Mouse (Mus musculus): Measurements from ENCODE around the gene Gm49380. TPM values are rescaled to one million over a fixed set of nuclear protein-coding genes. Genes with fewer than 3 reads are reported as not detected.

Gm49380 gene
- polyA plus RNA-seq, 1 experiment from 2014 or later, result 0.17 TPM

- no peaks in the 10 kb centered on the region for H3K36me3 ChIP-seq
- no peak overlapping the region for H3K4me3 ChIP-seq (replicated peaks)
- WGBS, result 85% methylated on average over 11 of the region's 11 CpGs
- peaks cover 2% of the 10 kb centered on the region; the same call in 1 of the 2 replicates for H3K27me3 ChIP-seq
- 0 out of 2 replicates have a peak overlapping the region, but pooled peaks have one; percentile 87 for H3K27ac ChIP-seq
- no peak overlapping the region for H3K4me2 ChIP-seq
- ATAC-seq (replicated peaks; ENCODE audit: low FRiP score), result no peak
- peaks cover 72% of the 10 kb centered on the region for H3K4me1 ChIP-seq
- H3K9ac ChIP-seq, result no peak overlapping the region
- no peaks in the 10 kb centered on the region for H3K9me3 ChIP-seq (replicated peaks)
These were observed 35.9 kb downstream of the Gm49380 start for GRCm38 (mm10) chr9:44077266-44077910.

GRCm38 (mm10) chr9:44076764-44077120, 36.6 kb downstream of the Gm49380 start:
- 0 out of 2 replicates have a peak, but pooled peaks have one; percentile 22 for ATAC-seq (replicated peaks; ENCODE audit: low FRiP score)
- Histone ChIP-seq H3K4me3 (replicated peaks) (no peak overlapping the region), H3K9ac (no peak overlapping the region), H3K36me3 (no peaks in the 10 kb centered on the region), H3K9me3 (replicated peaks) (no peaks in the 10 kb centered on the region), H3K4me1 (peaks cover 75% of the 10 kb centered on the region), H3K4me2 (no peak overlapping the region), H3K27me3 (no peaks in the 10 kb centered on the region), H3K27ac (peak overlapping the region; percentile 14; the same call in 1 of the 2 replicates)
- WGBS, result 14% methylated on average over 5 of the region's 5 CpGs

- Histone ChIP-seq H3K27ac (peak overlapping the region; percentile 2), H3K9ac (no peak overlapping the region), H3K4me1 (peaks cover 78% of the 10 kb centered on the region), H3K4me3 (replicated peaks) (no peak overlapping the region), H3K27me3 (no peaks in the 10 kb centered on the region), H3K9me3 (replicated peaks) (no peaks in the 10 kb centered on the region), H3K36me3 (no peaks in the 10 kb centered on the region), H3K4me2 (no peak overlapping the region)
- ATAC-seq (replicated peaks; ENCODE audit: low FRiP score), result no peak
- 69% methylated on average over 16 of the region's 16 CpGs for WGBS
These were observed 37.1 kb downstream of the Gm49380 start for GRCm38 (mm10) chr9:44075996-44076763.

GRCm38 (mm10) chr9:44075276-44075995, 37.9 kb downstream of the Gm49380 start:
- H3K4me3 ChIP-seq (replicated peaks), result no peak overlapping the region
- no peaks in the 10 kb centered on the region for H3K36me3 ChIP-seq
- no peaks in the 10 kb centered on the region for H3K27me3 ChIP-seq
- peak overlapping the region; percentile 2; the same call in 1 of the 2 replicates for H3K27ac ChIP-seq
- H3K9me3 ChIP-seq (replicated peaks), result no peaks in the 10 kb centered on the region
- no peak for ATAC-seq (replicated peaks; ENCODE audit: low FRiP score)
- peaks cover 78% of the 10 kb centered on the region for H3K4me1 ChIP-seq
- H3K4me2 ChIP-seq, result no peak overlapping the region
- no peak overlapping the region for H3K9ac ChIP-seq
- 69% methylated on average over 24 of the region's 24 CpGs for WGBS

GRCm38 (mm10) chr9:44074395-44075275, 38.7 kb downstream of the Gm49380 start:
- 66% methylated on average over 9 of the region's 9 CpGs for WGBS
- Histone ChIP-seq H3K4me2 (no peak overlapping the region), H3K27me3 (no peaks in the 10 kb centered on the region), H3K9ac (no peak overlapping the region), H3K4me1 (peaks cover 77% of the 10 kb centered on the region), H3K9me3 (replicated peaks) (no peaks in the 10 kb centered on the region), H3K4me3 (replicated peaks) (no peak overlapping the region), H3K27ac (no peak overlapping the region), H3K36me3 (no peaks in the 10 kb centered on the region)
- ATAC-seq (replicated peaks; ENCODE audit: low FRiP score), result no peak

GRCm38 (mm10) chr9:44073115-44073514, 40.2 kb downstream of the Gm49380 start:
- Histone ChIP-seq H3K27ac (no peak overlapping the region), H3K4me2 (no peak overlapping the region), H3K36me3 (no peaks in the 10 kb centered on the region), H3K27me3 (no peaks in the 10 kb centered on the region), H3K4me3 (replicated peaks) (no peak overlapping the region), H3K4me1 (peaks cover 72% of the 10 kb centered on the region), H3K9ac (no peak overlapping the region), H3K9me3 (replicated peaks) (no peaks in the 10 kb centered on the region)
- no peak for ATAC-seq (replicated peaks; ENCODE audit: low FRiP score)
- 75% methylated on average over 5 of the region's 5 CpGs for WGBS

- H3K9ac ChIP-seq, result no peak overlapping the region
- H3K4me1 ChIP-seq, result peaks cover 70% of the 10 kb centered on the region
- no peak overlapping the region for H3K4me2 ChIP-seq
- H3K4me3 ChIP-seq (replicated peaks), result no peak overlapping the region
- 31% methylated on average over 4 of the region's 4 CpGs for WGBS
- H3K9me3 ChIP-seq (replicated peaks), result no peaks in the 10 kb centered on the region
- H3K27ac ChIP-seq, result no peak overlapping the region
- ATAC-seq (replicated peaks; ENCODE audit: low FRiP score), result no peak
- no peaks in the 10 kb centered on the region for H3K27me3 ChIP-seq
- H3K36me3 ChIP-seq, result no peaks in the 10 kb centered on the region
These were observed 40.7 kb downstream of the Gm49380 start for GRCm38 (mm10) chr9:44072599-44072915.

- H3K4me2 ChIP-seq, result 0 out of 2 replicates have a peak overlapping the region, but pooled peaks have one; percentile 16
- no peaks in the 10 kb centered on the region for H3K27me3 ChIP-seq
- no peak overlapping the region for H3K4me3 ChIP-seq (replicated peaks)
- H3K27ac ChIP-seq, result no peak overlapping the region
- WGBS, result 32% methylated on average over 11 of the region's 11 CpGs
- no peaks in the 10 kb centered on the region for H3K9me3 ChIP-seq (replicated peaks)
- no peak; the same call in 1 of the 2 replicates for ATAC-seq (replicated peaks; ENCODE audit: low FRiP score)
- H3K36me3 ChIP-seq, result no peaks in the 10 kb centered on the region
- H3K9ac ChIP-seq, result no peak overlapping the region
- peaks cover 70% of the 10 kb centered on the region for H3K4me1 ChIP-seq
These were observed 41.2 kb downstream of the Gm49380 start for GRCm38 (mm10) chr9:44071914-44072598.

- 0 out of 2 replicates have a peak overlapping the region, but pooled peaks have one; percentile 13 for H3K27ac ChIP-seq
- 23% methylated on average over 8 of the region's 8 CpGs for WGBS
- H3K4me1 ChIP-seq, result peaks cover 61% of the 10 kb centered on the region
- no peaks in the 10 kb centered on the region for H3K36me3 ChIP-seq
- H3K9ac ChIP-seq, result no peak overlapping the region
- H3K4me2 ChIP-seq, result no peak overlapping the region
- no peak for ATAC-seq (replicated peaks; ENCODE audit: low FRiP score)
- no peak overlapping the region for H3K4me3 ChIP-seq (replicated peaks)
- H3K27me3 ChIP-seq, result no peaks in the 10 kb centered on the region
- H3K9me3 ChIP-seq (replicated peaks), result no peaks in the 10 kb centered on the region
These were observed 42.5 kb downstream of the Gm49380 start for GRCm38 (mm10) chr9:44070844-44071231.

- 60% methylated on average over 14 of the region's 14 CpGs for WGBS
These were observed 43.0 kb downstream of the Gm49380 start for GRCm38 (mm10) chr9:44070113-44070843.

More at GRCm38 (mm10) chr9:44070113-44070843, 43.0 kb downstream of the Gm49380 start:
- Histone ChIP-seq H3K27me3 (no peaks in the 10 kb centered on the region), H3K9me3 (replicated peaks) (no peaks in the 10 kb centered on the region), H3K36me3 (no peaks in the 10 kb centered on the region), H3K4me1 (peaks cover 56% of the 10 kb centered on the region), H3K9ac (no peak overlapping the region), H3K27ac (0 out of 2 replicates have a peak overlapping the region, but pooled peaks have one; percentile 13), H3K4me3 (replicated peaks) (no peak overlapping the region), H3K4me2 (no peak overlapping the region)
- no peak for ATAC-seq (replicated peaks; ENCODE audit: low FRiP score)
